Mouse (Mus musculus) heart, embryonic 10.5 days (tissue): ENCODE data around the gene Tjp2. TPM values are rescaled to one million over a fixed set of nuclear protein-coding genes. Genes with fewer than 3 reads are reported as not detected.

Experiments
- DNase-seq: peaks from one replicate; pipeline ENCODE4 v3.0.0-alpha.2; 2017; ENCODE audit warnings: low spot score
- H3K27ac ChIP-seq: fragments of 300-500 bp; sonication (generic); 2 replicates; pipeline ENCODE4 v1.5.1; 2016; ENCODE audit warnings: mild to moderate bottlenecking
- H3K27me3 ChIP-seq: fragments of 300-500 bp; sonication (generic); 2 replicates; pipeline ENCODE4 v1.6.1; 2016; ENCODE audit warnings: mild to moderate bottlenecking; ENCODE audit not compliant: poor library complexity, insufficient read depth, severe bottlenecking
- H3K36me3 ChIP-seq: fragments of 300-500 bp; sonication (generic); 2 replicates; pipeline ENCODE4 v1.6.1; 2016; ENCODE audit warnings: mild to moderate bottlenecking, moderate library complexity
- H3K4me1 ChIP-seq: fragments of 300-500 bp; sonication (generic); 2 replicates; pipeline ENCODE4 v1.6.1; 2016; ENCODE audit warnings: mild to moderate bottlenecking
- H3K4me3 ChIP-seq: fragments of 300-500 bp; sonication (generic); 2 replicates; pipeline ENCODE4 v1.5.1; 2016; ENCODE audit warnings: mild to moderate bottlenecking, moderate library complexity
- H3K9me3 ChIP-seq: fragments of 300-500 bp; sonication (generic); 2 replicates; pipeline ENCODE4 v1.6.1; 2016; ENCODE audit warnings: mild to moderate bottlenecking, moderate library complexity
- WGBS: fragments of 180-500 bp; shearing (Covaris S2); methylation state at CpG from one replicate; pipeline ENCODE4 v1.1.7; 2016; 5-methylcytosine and 5-hydroxymethylcytosine counted together
- polyA plus RNA-seq: library from polyadenylated mRNA; unstranded; fragments of >200 nt; fragmentation: Nextera tagmentation; extraction: Ambion mirVana; gene quantifications from 2 replicates; pipeline ENCODE4 v1.2.1, GENCODE M21; 2016

The Tjp2 gene
- polyA plus RNA-seq, 1 experiment from 2014 or later, result 31.2 TPM

DNA sequence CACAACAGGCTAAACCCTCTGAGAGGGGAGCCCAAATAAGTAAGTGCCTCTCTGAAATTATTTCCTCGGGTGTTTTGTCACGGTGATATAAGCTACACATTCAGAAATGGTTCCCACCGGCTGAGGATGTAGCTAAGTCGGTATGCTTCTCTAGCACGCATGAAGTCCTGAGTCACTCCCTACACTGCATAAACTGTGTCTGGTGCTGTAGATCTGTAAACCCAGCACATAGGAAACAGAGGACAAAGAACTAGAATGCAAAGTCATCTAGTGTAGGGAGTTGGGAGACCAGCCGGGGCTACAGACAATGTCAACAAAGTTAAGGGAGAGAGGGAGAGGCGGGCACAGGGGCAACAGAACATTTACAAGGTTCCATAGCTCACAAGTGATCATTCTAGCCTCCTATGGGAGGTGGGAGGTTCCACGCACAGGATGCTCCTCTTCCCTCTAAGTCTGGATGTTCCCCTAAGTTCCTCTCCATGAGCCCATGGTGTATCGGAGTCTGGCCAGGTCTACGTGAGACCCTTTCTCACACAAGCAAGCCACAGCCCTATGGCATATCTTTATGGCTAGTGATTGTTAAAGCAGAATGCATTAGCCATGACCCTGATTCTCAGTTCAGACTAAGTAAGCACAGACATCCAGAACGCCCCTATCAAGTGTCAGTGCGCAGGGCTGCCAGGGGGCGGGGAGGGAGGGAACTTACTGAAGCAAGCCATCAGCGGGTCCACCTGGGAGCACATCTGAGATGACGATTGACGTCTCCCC is 90.5 kb downstream of the Tjp2 start:
- no peak for DNase-seq
- H3K4me1 ChIP-seq, result peaks cover 13% of the 10 kb centered on the region
- no peaks in the 10 kb centered on the region for H3K27me3 ChIP-seq
- H3K9me3 ChIP-seq, result no peaks in the 10 kb centered on the region
- H3K27ac ChIP-seq, result peak overlapping the region; percentile 42; the same call in 1 of the 2 replicates
- WGBS, result 69% methylated on average over 16 of the region's 16 CpGs
- H3K36me3 ChIP-seq, result peaks cover 64% of the 10 kb centered on the region
- H3K4me3 ChIP-seq, result peak overlapping the region; percentile 37; the same call in 1 of the 2 replicates

DNA sequence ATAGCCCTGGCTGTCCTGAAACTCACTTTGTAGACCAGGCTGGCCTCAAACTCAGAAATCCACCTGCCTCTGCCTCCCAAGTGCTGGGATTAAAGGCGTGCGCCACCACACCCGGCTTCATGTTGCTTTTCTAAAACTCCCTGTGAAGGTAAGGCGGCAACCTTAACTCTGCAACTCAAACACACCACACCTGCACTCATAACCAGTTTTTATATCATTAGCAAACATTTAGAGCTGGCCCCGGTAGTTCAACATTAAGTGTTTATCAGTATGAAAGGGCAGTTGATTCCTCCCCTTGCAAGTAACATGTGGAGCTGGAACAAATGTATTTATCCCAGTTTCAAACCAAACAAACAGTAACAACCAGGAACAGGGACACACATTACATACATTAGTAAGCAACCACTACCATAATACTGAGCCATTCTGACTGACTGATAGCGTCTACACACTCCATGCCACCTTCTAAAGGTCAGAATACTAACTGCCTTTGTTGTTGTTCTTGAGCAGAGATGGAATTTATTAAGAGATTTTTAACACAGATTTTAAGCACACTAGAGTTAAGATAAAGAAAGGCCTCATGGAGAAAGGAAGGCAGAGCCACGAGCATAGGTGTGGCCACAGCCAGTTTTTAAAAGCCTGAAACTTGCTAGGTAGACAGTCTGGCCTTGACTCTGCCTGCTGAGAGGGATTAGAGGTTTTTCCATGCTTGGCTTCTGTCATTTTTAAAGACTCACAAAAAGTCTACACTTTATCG is 101.1 kb downstream of the Tjp2 start:
- no peak for DNase-seq
- peaks cover 54% of the 10 kb centered on the region for H3K36me3 ChIP-seq
- no peaks in the 10 kb centered on the region for H3K9me3 ChIP-seq
- H3K27me3 ChIP-seq, result no peaks in the 10 kb centered on the region
- WGBS, result 84% methylated on average over 8 of the region's 8 CpGs
- peaks cover 21% of the 10 kb centered on the region for H3K4me1 ChIP-seq
- H3K4me3 ChIP-seq, result no peak overlapping the region
- H3K27ac ChIP-seq, result no peak overlapping the region

DNA sequence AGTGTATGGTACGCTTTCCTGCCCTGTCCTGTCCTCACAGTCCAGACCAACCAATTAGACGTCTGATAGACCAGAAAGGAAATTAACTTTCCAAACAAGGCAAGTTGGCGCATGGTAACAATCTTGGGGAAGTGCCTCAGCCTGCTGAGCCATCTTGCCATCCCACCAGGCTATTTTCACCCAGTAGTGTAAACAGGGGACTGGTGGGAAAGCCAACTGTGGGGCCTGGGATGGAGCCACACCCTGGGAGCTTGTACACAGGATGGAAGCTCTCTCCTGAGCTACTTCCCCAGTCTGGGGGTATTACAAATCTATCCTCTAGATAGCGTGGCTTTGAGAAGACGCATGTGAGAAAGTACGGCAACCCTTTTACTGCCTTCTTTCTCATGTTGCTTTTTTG is 101.7 kb downstream of the Tjp2 start:
- H3K4me1 ChIP-seq, result peaks cover 19% of the 10 kb centered on the region
- DNase-seq, result no peak
- no peaks in the 10 kb centered on the region for H3K9me3 ChIP-seq
- 85% methylated on average over 6 of the region's 6 CpGs for WGBS
- no peak overlapping the region for H3K4me3 ChIP-seq
- no peaks in the 10 kb centered on the region for H3K27me3 ChIP-seq
- peaks cover 47% of the 10 kb centered on the region for H3K36me3 ChIP-seq
- H3K27ac ChIP-seq, result no peak overlapping the region

DNA sequence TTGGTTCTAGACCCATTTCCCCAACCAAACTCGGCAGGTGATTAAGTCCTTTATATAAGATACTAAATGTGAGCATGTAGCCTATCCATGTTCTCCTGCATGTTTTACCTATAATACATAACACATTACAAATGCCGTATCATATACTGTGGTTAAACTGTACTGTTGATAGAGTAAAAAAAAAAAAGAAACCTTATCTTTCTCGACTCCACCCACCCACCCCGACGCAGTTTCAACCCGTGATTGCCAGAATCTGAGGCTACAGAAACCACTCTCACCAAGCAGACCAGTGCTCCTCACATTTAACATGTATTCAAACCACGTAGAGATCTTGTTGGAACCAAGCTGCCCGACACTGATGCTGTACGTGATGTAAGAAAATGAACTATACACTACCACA is 102.2 kb downstream of the Tjp2 start:
- Histone ChIP-seq H3K36me3 (peaks cover 43% of the 10 kb centered on the region), H3K4me1 (peaks cover 19% of the 10 kb centered on the region), H3K4me3 (no peak overlapping the region), H3K27ac (no peak overlapping the region), H3K27me3 (no peaks in the 10 kb centered on the region), H3K9me3 (no peaks in the 10 kb centered on the region)
- WGBS, result 84% methylated on average over 9 of the region's 9 CpGs
- DNase-seq, result no peak

GRCm38 (mm10) chr19:24120811-24121210 is 104.0 kb downstream of the Tjp2 start:
- H3K4me3 ChIP-seq, result no peak overlapping the region
- H3K27ac ChIP-seq, result no peak overlapping the region
- no peaks in the 10 kb centered on the region for H3K27me3 ChIP-seq
- peaks cover 46% of the 10 kb centered on the region for H3K36me3 ChIP-seq
- no peaks in the 10 kb centered on the region for H3K9me3 ChIP-seq
- H3K4me1 ChIP-seq, result peaks cover 19% of the 10 kb centered on the region
- 75% methylated on average over 4 of the region's 4 CpGs for WGBS
- DNase-seq, result no peak

GRCm38 (mm10) chr19:24118775-24119174 is 106.1 kb downstream of the Tjp2 start:
- Histone ChIP-seq H3K4me1 (peaks cover 12% of the 10 kb centered on the region), H3K27me3 (no peaks in the 10 kb centered on the region), H3K4me3 (no peak overlapping the region), H3K36me3 (peaks cover 60% of the 10 kb centered on the region), H3K9me3 (no peaks in the 10 kb centered on the region), H3K27ac (peak overlapping the region; percentile 65)
- DNase-seq, result no peak
- WGBS, result 55% methylated on average over 9 of the region's 9 CpGs

- no peaks in the 10 kb centered on the region for H3K4me1 ChIP-seq
- H3K9me3 ChIP-seq, result no peaks in the 10 kb centered on the region
- H3K36me3 ChIP-seq, result peaks cover 94% of the 10 kb centered on the region
- 95% methylated on average over 7 of the region's 7 CpGs for WGBS
- H3K27me3 ChIP-seq, result no peaks in the 10 kb centered on the region
- no peak overlapping the region for H3K27ac ChIP-seq
- no peak overlapping the region for H3K4me3 ChIP-seq
- DNase-seq, result no peak
Measured at GRCm38 (mm10) chr19:24111581-24111980, 113.2 kb downstream of the Tjp2 start.

DNA sequence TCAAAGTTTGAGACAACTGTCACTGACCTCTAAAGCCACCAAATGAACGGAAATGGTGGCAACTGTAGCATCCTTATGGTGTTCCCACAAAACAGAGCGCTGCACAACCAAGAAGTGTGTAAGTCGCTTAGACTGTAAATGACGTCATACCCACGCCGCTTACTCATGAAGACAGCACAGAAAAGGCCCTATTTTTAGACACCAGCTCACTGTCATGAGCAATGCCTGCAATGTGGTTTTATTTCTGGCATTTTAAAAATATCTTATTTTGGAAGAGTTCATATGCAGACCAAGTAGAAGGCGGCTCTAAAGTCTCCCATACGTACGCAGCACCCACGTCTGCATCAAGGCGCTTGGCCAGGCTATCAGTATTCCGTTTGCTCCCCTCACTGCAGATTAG is 117.1 kb downstream of the Tjp2 start:
- Histone ChIP-seq H3K4me1 (no peaks in the 10 kb centered on the region), H3K27ac (no peak overlapping the region), H3K27me3 (no peaks in the 10 kb centered on the region), H3K9me3 (no peaks in the 10 kb centered on the region), H3K4me3 (no peak overlapping the region), H3K36me3 (peaks cover 70% of the 10 kb centered on the region)
- WGBS, result 82% methylated on average over 12 of the region's 12 CpGs
- no peak for DNase-seq

DNA sequence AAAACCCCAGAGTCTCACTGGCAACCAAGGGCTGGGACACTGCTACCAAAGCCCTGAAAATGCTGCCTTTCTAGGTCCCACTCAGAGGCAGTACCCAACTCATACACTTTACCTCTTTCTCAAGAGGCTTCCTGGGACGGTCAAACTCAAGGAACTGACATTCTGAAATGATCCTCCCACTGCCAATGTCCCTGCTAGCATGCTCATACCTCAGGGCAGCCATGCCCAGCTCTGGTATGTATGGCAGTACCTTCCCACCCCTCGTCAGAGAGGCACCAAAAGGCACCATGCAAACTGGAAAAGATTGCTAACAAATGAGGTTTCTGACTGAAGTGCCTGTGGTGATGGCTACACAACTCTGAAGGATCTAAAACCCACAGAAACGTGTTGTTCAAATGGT is 121.0 kb downstream of the Tjp2 start:
- H3K4me1 ChIP-seq, result no peaks in the 10 kb centered on the region
- no peaks in the 10 kb centered on the region for H3K27me3 ChIP-seq
- peaks cover 66% of the 10 kb centered on the region for H3K36me3 ChIP-seq
- DNase-seq, result no peak
- H3K9me3 ChIP-seq, result no peaks in the 10 kb centered on the region
- WGBS, result 75% methylated on average over 3 of the region's 3 CpGs
- no peak overlapping the region for H3K4me3 ChIP-seq
- H3K27ac ChIP-seq, result no peak overlapping the region

DNA sequence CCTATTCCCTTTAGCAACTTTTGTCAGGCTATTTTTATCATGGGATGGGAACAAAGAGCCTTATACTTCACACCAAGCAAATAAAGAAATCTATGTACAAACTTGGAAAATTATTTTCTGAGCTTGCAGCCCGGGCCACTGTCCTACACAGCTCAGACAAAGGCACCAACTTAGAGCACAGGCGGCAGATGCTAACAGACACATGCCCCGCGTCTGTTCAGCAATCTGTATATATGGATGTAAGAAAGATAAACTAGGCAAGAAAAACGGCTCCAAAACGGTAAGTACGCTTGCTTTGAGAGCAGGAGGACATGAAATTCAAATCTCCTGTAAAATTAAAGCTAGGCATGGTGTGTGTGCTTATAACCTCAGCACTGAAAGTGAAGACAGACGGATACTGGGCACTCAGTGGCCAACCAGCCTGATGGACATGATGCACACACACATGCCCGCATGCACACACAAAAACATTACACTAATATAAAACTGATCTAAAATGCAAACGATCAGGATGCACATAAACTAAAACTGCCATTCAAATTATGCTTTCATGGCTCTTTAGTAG is 122.2 kb downstream of the Tjp2 start:
- Histone ChIP-seq H3K27ac (no peak overlapping the region), H3K36me3 (peaks cover 67% of the 10 kb centered on the region), H3K27me3 (no peaks in the 10 kb centered on the region), H3K4me3 (no peak overlapping the region), H3K9me3 (no peaks in the 10 kb centered on the region), H3K4me1 (no peaks in the 10 kb centered on the region)
- 93% methylated on average over 10 of the region's 10 CpGs for WGBS
- DNase-seq, result no peak

- DNase-seq, result no peak
- Histone ChIP-seq H3K4me3 (no peak overlapping the region), H3K27ac (no peak overlapping the region), H3K9me3 (no peaks in the 10 kb centered on the region), H3K27me3 (no peaks in the 10 kb centered on the region), H3K36me3 (peaks cover 68% of the 10 kb centered on the region), H3K4me1 (no peaks in the 10 kb centered on the region)
- WGBS, result 78% methylated on average over 6 of the region's 6 CpGs
Measured at GRCm38 (mm10) chr19:24101183-24101582, 123.6 kb downstream of the Tjp2 start.

DNA sequence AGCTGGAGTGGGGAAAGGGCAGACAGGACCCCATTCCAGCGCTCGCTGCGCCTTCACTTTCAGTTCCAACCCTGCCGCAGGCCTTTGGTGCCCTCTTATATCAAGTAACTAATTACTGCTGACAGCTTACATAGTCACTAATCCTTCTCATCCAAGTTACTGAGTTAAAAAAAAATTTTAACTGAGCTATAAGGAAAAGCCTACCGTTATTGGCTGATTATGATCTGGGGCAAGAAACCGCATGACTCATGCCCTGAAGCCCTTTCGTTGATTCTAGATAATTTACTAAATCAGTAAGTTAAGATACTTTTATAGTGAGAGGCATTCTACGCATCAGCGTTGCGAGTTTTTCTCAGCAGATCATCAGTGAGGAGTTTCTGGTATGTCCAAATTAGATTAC is 126.1 kb downstream of the Tjp2 start:
- Histone ChIP-seq H3K27me3 (no peaks in the 10 kb centered on the region), H3K27ac (no peak overlapping the region), H3K4me1 (no peaks in the 10 kb centered on the region; the same call in 1 of the 2 replicates), H3K4me3 (no peak overlapping the region), H3K36me3 (peaks cover 89% of the 10 kb centered on the region), H3K9me3 (no peaks in the 10 kb centered on the region)
- no peak for DNase-seq
- 86% methylated on average over 10 of the region's 10 CpGs for WGBS
